Mouse (Mus musculus) telencephalon, adult 2 months (tissue): Measurements from ENCODE around the gene Rab25.
"Not testable (repeated sequence)": the region's sequence is repeated elsewhere in the genome, so short reads cannot be mapped to it uniquely, and the experiment has no call there.

Source experiments
- DNase-seq: peaks from one replicate; pipeline ENCODE4 v3.0.0-alpha.2; 2011; ENCODE audit warnings: low read depth, low spot score

Gene Rab25

GRCm38 (mm10) chr3:88548180-88548917 is at the start of gene Rab25:
TSS of gene Rab25 (minus strand) at chr3:88548300.
- no peak for DNase-seq

GRCm38 (mm10) chr3:88596547-88596946 is 48.4 kb upstream of the Rab25 start:
- not testable (repeated sequence) for DNase-seq

GRCm38 (mm10) chr3:88593893-88594580 is 45.9 kb upstream of the Rab25 start:
- DNase-seq = no peak

- no peak for DNase-seq
Measured at GRCm38 (mm10) chr3:88592942-88593576, 45.0 kb upstream of the Rab25 start.

GRCm38 (mm10) chr3:88591950-88592731 is 44.0 kb upstream of the Rab25 start:
- peak; percentile 46 for DNase-seq

GRCm38 (mm10) chr3:88591044-88591443 is 42.9 kb upstream of the Rab25 start:
- DNase-seq = no peak

- no peak for DNase-seq
Measured at GRCm38 (mm10) chr3:88590246-88590645, 42.1 kb upstream of the Rab25 start.

- DNase-seq = no peak
Measured at GRCm38 (mm10) chr3:88586640-88587039, 38.5 kb upstream of the Rab25 start.

GRCm38 (mm10) chr3:88585769-88586168 is 37.7 kb upstream of the Rab25 start:
- DNase-seq = no peak

GRCm38 (mm10) chr3:88579454-88580117 is 31.5 kb upstream of the Rab25 start:
- peak; percentile 90 for DNase-seq

- DNase-seq = no peak
Measured at GRCm38 (mm10) chr3:88578498-88579424, 30.7 kb upstream of the Rab25 start.

GRCm38 (mm10) chr3:88577846-88578245 is 29.7 kb upstream of the Rab25 start:
- not testable (repeated sequence) for DNase-seq

GRCm38 (mm10) chr3:88575540-88575939 is 27.4 kb upstream of the Rab25 start, which contains the start of gene Ssr2:
TSS of gene Ssr2 (plus strand) at chr3:88575876.
- no peak for DNase-seq

- DNase-seq = no peak
Measured at GRCm38 (mm10) chr3:88573810-88574209, 25.7 kb upstream of the Rab25 start.

GRCm38 (mm10) chr3:88572835-88573234 is 24.7 kb upstream of the Rab25 start:
- DNase-seq = no peak

GRCm38 (mm10) chr3:88571856-88572255 is 23.8 kb upstream of the Rab25 start:
- DNase-seq = no peak

- DNase-seq = no peak
Measured at GRCm38 (mm10) chr3:88570341-88570740, 22.2 kb upstream of the Rab25 start.

- DNase-seq = no peak
Measured at GRCm38 (mm10) chr3:88569694-88570093, 21.6 kb upstream of the Rab25 start.

GRCm38 (mm10) chr3:88569093-88569492 is 21.0 kb upstream of the Rab25 start:
- DNase-seq = no peak

GRCm38 (mm10) chr3:88568615-88569014 is 20.5 kb upstream of the Rab25 start:
- DNase-seq = no peak
